Mouse (Mus musculus): ENCODE results near the gene Cul4a.
A peak's percentile ranks its signal among the peaks of the same experiment; 100 is the strongest.
"Not testable (repeated sequence)": the region's sequence is repeated elsewhere in the genome, so short reads cannot be mapped to it uniquely, and the experiment has no call there.

Gene Cul4a

GRCm38 (mm10) chr8:13105087-13105881 lies at the start of gene Cul4a, which contains the start of gene Pcid2:
Cul4a (plus strand) TSS chr8:13105621.
Pcid2 (minus strand) TSS chr8:13105459.
- DNase-seq (ENCODE audit: low spot score): peak; percentile 88

- no peak for DNase-seq (ENCODE audit: low spot score)
Measured at GRCm38 (mm10) chr8:13057351-13057750, 48.1 kb upstream of the Cul4a start.

DNA sequence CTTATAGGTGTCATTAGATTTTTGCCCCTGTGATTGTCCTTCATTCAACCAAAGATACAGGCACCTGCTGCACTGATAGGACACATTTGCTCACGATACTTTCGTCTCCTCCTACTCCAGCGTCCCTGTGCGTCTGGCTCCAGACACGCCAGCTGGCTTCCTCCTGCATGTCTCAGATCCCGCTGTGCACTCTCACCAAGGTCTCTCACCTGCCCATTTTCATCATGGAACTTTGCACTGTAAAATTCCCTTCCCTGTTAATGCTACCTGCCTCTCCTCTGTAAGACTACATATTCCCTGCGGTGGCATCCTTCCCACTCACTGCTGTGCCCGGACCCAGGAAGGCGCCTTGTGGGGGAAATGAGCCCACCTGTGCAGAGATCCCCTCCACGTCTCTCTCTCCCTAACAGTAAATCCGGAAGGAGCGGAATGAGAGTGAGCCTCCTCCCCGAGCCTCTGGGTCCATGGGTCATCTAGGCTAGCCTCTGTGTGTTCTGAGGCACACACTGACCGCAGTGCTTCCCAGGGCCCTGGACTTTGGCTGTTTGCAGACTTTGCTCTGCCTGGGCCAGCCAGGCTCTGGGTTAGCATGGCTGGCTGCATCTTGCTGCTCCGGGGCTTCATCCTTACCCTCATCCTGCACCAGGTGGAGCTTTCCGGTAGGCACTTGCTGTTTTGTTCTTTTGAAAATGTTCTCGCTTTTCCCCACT lies 44.8 kb upstream of the Cul4a start, which contains the start of gene Proz:
TSS of gene Proz (plus strand) at position 474 of the 710 bp plus-strand sequence.
- DNase-seq (ENCODE audit: low spot score): no peak

DNA sequence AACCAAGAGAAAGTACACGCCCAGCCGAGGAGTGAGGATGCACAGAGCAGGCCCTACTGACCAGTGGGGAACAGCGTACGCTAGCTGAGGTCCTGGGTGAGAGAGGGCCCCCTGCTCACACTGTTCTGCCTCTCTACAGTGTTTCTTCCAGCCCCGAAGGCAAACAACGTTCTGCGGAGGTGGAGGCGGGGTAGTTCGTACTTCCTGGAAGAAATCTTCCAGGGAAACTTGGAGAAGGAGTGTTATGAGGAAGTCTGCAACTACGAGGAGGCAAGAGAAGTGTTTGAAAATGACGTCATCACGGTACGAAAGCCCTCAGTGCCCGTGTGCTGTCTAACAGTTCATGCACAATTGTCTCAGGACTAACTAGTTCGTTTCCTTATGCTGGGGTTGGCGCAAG lies 42.3 kb upstream of the Cul4a start:
- DNase-seq (ENCODE audit: low spot score): no peak

DNA sequence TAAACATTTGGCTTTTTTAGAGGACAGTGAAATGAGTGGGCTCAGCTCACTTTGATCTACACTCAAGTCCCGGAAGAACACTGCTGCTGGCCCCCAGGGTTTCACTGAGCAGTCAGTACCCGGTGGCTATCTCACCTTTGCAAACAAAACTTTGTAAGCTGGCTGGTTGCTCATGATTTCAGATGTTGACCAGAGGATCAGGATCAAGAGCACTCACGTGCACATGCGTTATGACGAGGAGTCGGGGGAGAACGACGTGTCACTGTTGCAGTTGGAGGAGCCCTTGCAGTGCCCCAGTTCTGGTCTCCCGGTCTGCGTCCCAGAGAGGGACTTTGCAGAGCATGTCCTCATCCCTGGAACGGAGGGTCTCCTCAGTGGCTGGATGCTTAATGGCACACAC lies 32.2 kb upstream of the Cul4a start:
- no peak for DNase-seq (ENCODE audit: low spot score)

DNA sequence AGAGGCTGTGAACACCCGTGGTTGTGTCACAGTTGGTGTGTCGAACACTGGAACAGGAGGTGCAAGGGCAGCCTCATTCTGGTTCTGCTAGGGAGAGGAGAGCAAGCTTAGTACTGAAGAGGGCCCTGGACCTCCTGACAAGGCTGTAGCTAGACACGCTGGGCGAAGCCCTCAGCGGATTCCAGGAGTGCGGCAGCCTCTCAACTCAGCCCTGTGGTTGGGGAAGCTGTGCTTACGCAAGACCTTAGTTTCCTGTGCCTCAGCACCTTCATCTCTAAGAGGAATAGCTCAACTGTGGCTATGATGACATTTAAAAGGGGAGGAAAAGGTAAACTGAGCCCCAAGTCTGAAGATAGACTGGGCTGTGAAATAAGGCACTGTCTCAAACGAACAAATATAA lies 30.4 kb upstream of the Cul4a start:
- no peak for DNase-seq (ENCODE audit: low spot score)

DNA sequence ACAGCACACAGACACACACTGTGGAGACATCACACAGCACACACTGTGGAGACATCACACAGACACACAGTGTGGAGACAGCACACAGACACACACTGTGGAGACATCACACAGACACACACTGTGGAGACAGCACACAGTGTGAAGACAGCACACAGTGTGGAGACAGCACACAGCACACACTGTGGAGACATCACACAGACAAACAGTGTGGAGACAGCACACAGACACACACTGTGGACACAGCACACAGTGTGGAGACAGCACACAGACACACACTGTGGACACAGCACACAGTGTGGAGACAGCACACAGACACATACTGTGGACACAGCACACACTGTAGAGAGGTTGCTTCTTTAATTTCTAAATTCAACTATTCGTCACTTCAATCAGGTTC lies 29.8 kb upstream of the Cul4a start:
- not testable (repeated sequence) for DNase-seq (ENCODE audit: low spot score)

DNA sequence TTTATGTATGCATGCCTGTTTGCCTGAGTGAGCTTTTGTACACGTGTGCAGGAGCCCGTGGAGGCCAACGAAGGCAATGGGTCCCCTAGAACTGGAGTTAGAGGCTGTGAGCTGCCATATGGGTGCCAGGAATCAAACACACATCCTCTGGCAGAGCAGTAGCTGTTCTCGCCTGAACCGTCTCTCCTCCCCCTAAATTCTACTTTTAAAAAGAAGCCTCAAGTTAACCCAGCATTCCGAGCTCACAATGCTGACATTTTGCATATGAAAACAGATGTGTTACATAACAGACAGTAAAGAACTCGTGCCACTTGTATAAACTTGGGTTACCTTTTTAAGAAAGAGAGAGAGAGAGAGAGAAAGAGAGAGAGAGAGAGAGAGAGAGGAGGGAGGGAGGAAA lies 27.9 kb upstream of the Cul4a start:
- no peak for DNase-seq (ENCODE audit: low spot score)

DNA sequence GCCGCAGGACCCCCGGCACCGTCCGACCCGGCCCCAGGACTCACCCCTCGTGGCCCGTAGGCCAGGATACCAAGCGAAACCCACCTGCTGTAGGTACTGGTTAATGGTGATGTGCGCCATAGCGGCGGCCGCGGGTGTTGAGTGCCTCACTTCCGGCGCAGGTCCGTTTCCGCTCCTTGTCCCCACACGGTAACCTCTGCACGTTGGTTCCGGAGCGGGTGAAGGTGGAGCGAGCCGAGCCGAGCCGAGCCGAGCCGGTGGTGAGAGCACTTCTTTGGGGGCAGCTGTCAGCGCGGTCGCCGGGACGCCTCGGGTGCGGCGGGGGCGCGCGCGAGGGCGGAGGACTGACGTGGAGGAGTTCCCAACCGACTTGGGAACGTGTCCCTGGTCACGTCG lies 732 bp upstream of the Cul4a start:
- peak; percentile 96 for DNase-seq (ENCODE audit: low spot score)

GRCm38 (mm10) chr8:13105908-13106551 lies 609 bp downstream of the Cul4a start:
- no peak for DNase-seq (ENCODE audit: low spot score)

GRCm38 (mm10) chr8:13107990-13108638 lies 2.7 kb downstream of the Cul4a start:
- no peak for DNase-seq (ENCODE audit: low spot score)

DNA sequence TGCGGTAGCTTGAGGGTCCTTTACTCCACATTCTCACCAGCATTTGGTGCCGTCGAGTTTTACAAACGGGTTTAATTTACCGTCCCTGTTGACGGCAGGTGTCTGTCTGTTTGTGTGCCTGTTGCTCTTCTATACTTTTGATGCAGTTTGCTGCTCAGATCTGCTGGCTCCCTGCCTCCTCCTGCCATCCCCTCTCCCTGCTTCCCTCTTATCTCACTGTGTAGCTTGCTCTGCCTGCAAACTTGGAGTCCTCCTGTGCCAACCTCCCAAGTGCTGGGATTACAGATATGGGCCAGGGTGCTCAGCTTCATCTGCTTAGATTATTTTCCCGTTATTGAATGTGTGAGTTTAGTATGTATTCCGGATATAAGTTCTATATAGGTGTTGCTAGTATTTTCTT lies 3.5 kb downstream of the Cul4a start:
- DNase-seq (ENCODE audit: low spot score): no peak

GRCm38 (mm10) chr8:13109416-13109960 lies 4.1 kb downstream of the Cul4a start:
- no peak for DNase-seq (ENCODE audit: low spot score)

GRCm38 (mm10) chr8:13111917-13112316 lies 6.5 kb downstream of the Cul4a start:
- no peak for DNase-seq (ENCODE audit: low spot score)

DNA sequence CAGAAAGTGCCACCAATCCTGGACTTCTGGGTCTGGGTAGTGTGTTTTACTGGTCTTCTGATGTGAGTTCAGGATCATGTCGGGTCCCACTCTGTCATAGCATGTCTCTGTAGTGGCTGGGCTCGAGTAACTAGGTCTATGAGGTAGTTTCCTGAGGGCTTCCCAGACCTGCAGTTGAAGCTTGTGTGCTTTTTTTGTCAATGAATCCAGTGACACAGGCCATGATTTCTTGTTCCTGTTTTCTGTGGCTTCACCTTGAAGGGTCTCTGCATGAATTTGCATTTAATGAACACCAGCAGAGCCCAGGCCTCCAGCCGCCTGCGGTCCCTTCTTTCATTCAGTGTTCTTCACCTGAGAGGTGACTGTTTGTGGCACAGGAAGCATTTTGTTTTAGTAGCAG lies 7.8 kb downstream of the Cul4a start:
- DNase-seq (ENCODE audit: low spot score): no peak

DNA sequence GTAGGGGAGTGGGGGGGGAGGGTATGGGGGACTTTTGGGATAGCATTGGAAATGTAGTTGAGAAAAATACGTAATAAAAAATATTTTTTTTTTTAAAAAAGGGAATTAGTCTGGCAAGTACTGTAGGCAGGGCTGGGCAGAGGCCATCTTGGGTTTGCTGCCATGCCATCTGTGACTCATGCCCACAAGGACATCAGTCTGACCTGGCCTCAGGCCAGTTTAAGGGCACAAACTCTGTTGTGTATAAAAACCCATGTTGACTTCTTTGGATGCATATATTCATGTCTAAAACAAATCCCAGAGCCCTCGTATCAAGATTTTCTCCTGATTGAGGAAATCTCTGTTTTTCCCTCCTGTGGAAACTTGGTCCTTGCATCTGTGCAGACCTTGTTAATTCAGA lies 11.7 kb downstream of the Cul4a start:
- DNase-seq (ENCODE audit: low spot score): no peak

- no peak for DNase-seq (ENCODE audit: low spot score)
Measured at GRCm38 (mm10) chr8:13118516-13118915, 13.1 kb downstream of the Cul4a start.

GRCm38 (mm10) chr8:13120882-13121665 lies 15.7 kb downstream of the Cul4a start:
- no peak for DNase-seq (ENCODE audit: low spot score)

GRCm38 (mm10) chr8:13122887-13123421 lies 17.5 kb downstream of the Cul4a start:
- no peak for DNase-seq (ENCODE audit: low spot score)

DNA sequence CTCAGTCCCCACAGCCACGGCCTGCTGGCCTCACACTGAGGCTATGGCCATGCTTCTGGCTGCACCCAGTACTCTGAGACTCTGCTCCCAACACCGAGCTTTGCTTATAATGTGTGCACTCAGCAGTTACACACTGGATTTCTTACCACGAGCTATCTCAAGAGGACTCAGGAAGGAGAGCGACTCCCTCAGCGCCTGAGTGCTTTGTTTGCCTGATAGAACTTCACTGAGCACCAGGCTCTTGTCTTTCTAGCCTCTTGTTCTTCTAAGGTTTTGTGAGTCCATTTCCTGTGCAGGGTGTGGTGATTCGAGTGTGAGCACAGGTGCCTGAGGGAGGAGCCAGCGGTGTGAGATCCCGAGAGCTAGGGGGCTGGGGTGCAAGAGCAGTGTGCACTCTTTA lies 19.5 kb downstream of the Cul4a start:
- DNase-seq (ENCODE audit: low spot score): no peak

DNA sequence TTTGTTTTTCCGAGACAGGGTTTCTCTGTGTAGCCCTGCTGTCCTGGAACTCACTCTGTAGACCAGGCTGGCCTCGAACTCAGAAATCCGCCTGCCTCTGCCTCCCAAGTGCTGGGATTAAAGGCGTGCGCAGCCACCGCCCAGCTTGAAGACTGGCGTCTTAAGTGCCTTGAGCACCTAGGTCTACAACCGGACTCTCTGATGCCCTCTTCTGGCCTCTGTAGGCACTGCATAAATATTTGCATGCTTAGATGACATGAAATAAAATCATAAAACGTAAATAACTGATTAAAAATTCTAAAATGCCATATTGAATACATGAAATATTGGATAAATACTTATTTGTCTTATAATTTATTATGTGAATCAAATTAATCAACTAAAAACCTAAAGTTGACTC lies 26.8 kb downstream of the Cul4a start:
- peak; percentile 7 for DNase-seq (ENCODE audit: low spot score)

All from ovary, postnatal 10 days (tissue).